Mouse (Mus musculus) neural tube, embryonic 12.5 days (tissue): ENCODE measurements around the gene Nsd2. TPM values are rescaled to one million over a fixed set of nuclear protein-coding genes. Genes with fewer than 3 reads are reported as not detected.

Source experiments
- ATAC-seq: fragments of 200-750 bp; cut with Nextera tagmentation; 2 replicates; pipeline ENCODE4 v1.8.0; 2017; ENCODE audit warnings: low read depth, mild to moderate bottlenecking, moderate TSS enrichment, moderate library complexity; ENCODE audit not compliant: low FRiP score
- H3K27ac ChIP-seq: fragments of 300-500 bp; sonication (generic); 2 replicates; pipeline ENCODE4 v1.5.1; 2016
- H3K27me3 ChIP-seq: fragments of 300-500 bp; sonication (generic); replicated peaks from 2 replicates; pipeline ENCODE4 v1.6.1; 2016; ENCODE audit warnings: mild to moderate bottlenecking
- H3K36me3 ChIP-seq: fragments of 300-500 bp; sonication (generic); 2 replicates; pipeline ENCODE4 v1.6.1; 2016; ENCODE audit warnings: mild to moderate bottlenecking
- H3K4me1 ChIP-seq: fragments of 300-500 bp; sonication (generic); 2 replicates; pipeline ENCODE4 v1.6.1; 2016
- H3K4me2 ChIP-seq: fragments of 300-500 bp; sonication (generic); replicated peaks from 2 replicates; pipeline ENCODE4 v1.6.1; 2016; ENCODE audit warnings: mild to moderate bottlenecking
- H3K4me3 ChIP-seq: fragments of 300-500 bp; sonication (generic); 2 replicates; pipeline ENCODE4 v1.5.1; 2016
- H3K9ac ChIP-seq: fragments of 300-500 bp; sonication (generic); 2 replicates; pipeline ENCODE4 v1.6.1; 2016; ENCODE audit warnings: mild to moderate bottlenecking
- H3K9me3 ChIP-seq: fragments of 300-500 bp; sonication (generic); 2 replicates; pipeline ENCODE4 v1.6.1; 2016; ENCODE audit warnings: mild to moderate bottlenecking
- WGBS: fragments of 180-500 bp; shearing (Covaris S2); methylation state at CpG from one replicate; pipeline ENCODE4 v1.1.7; 2016; 5-methylcytosine and 5-hydroxymethylcytosine counted together
- polyA plus RNA-seq: library from polyadenylated mRNA; unstranded; fragments of >200 nt; fragmentation: Nextera tagmentation; extraction: Ambion mirVana; gene quantifications from 2 replicates; pipeline ENCODE4 v1.2.1, GENCODE M21; 2016

The Nsd2 gene
- polyA plus RNA-seq, 1 experiment from 2014 or later = 91.2 TPM

GRCm38 (mm10) chr5:33857693-33858092, 37.2 kb downstream of the Nsd2 start:
- Histone ChIP-seq H3K27me3 (no peaks in the 10 kb centered on the region), H3K9me3 (0 out of 2 replicates have a peak, but pooled peaks cover 4% of the 10 kb centered on the region), H3K36me3 (peaks cover 74% of the 10 kb centered on the region), H3K4me2 (no peak overlapping the region), H3K4me3 (no peak overlapping the region), H3K4me1 (no peaks in the 10 kb centered on the region), H3K27ac (no peak overlapping the region), H3K9ac (no peak overlapping the region)
- ATAC-seq = no peak

GRCm38 (mm10) chr5:33875472-33875871, 54.9 kb downstream of the Nsd2 start:
- Histone ChIP-seq H3K9me3 (no peaks in the 10 kb centered on the region), H3K36me3 (peaks cover 59% of the 10 kb centered on the region), H3K27ac (no peak overlapping the region), H3K4me2 (no peak overlapping the region), H3K4me3 (no peak overlapping the region), H3K9ac (no peak overlapping the region), H3K27me3 (no peaks in the 10 kb centered on the region), H3K4me1 (no peaks in the 10 kb centered on the region)
- no peak for ATAC-seq
- WGBS = 98% methylated on average over 1 of the region's 1 CpGs

GRCm38 (mm10) chr5:33881118-33881517, 60.6 kb downstream of the Nsd2 start:
- H3K27me3 ChIP-seq = no peaks in the 10 kb centered on the region
- 97% methylated on average over 4 of the region's 4 CpGs for WGBS
- ATAC-seq = no peak
- no peak overlapping the region for H3K27ac ChIP-seq
- H3K4me1 ChIP-seq = no peaks in the 10 kb centered on the region
- H3K9me3 ChIP-seq = no peaks in the 10 kb centered on the region
- H3K4me2 ChIP-seq = no peak overlapping the region
- no peak overlapping the region for H3K9ac ChIP-seq
- H3K4me3 ChIP-seq = no peak overlapping the region
- H3K36me3 ChIP-seq = peaks cover 82% of the 10 kb centered on the region

GRCm38 (mm10) chr5:33893406-33893805, 72.9 kb downstream of the Nsd2 start:
- peaks cover 96% of the 10 kb centered on the region for H3K36me3 ChIP-seq
- no peak for ATAC-seq
- no peaks in the 10 kb centered on the region for H3K4me1 ChIP-seq
- H3K27ac ChIP-seq = no peak overlapping the region
- no peaks in the 10 kb centered on the region for H3K9me3 ChIP-seq
- no peaks in the 10 kb centered on the region for H3K27me3 ChIP-seq
- 96% methylated on average over 6 of the region's 6 CpGs for WGBS
- no peak overlapping the region for H3K4me2 ChIP-seq
- H3K9ac ChIP-seq = no peak overlapping the region
- no peak overlapping the region for H3K4me3 ChIP-seq

GRCm38 (mm10) chr5:33895116-33895515, 74.6 kb downstream of the Nsd2 start:
- Histone ChIP-seq H3K9ac (no peak overlapping the region), H3K9me3 (no peaks in the 10 kb centered on the region), H3K27me3 (no peaks in the 10 kb centered on the region), H3K27ac (no peak overlapping the region), H3K4me1 (no peaks in the 10 kb centered on the region), H3K4me2 (no peak overlapping the region), H3K4me3 (no peak overlapping the region), H3K36me3 (peaks cover 98% of the 10 kb centered on the region)
- ATAC-seq = no peak
- WGBS = 93% methylated on average over 9 of the region's 9 CpGs

- Histone ChIP-seq H3K9me3 (no peaks in the 10 kb centered on the region), H3K9ac (no peak overlapping the region), H3K36me3 (peaks cover 98% of the 10 kb centered on the region), H3K4me2 (no peak overlapping the region), H3K4me1 (no peaks in the 10 kb centered on the region), H3K27ac (no peak overlapping the region), H3K4me3 (no peak overlapping the region), H3K27me3 (no peaks in the 10 kb centered on the region)
- 89% methylated on average over 2 of the region's 2 CpGs for WGBS
- no peak for ATAC-seq
These were observed 76.6 kb downstream of the Nsd2 start for GRCm38 (mm10) chr5:33897158-33897557.

GRCm38 (mm10) chr5:33898671-33899070, 78.1 kb downstream of the Nsd2 start:
- Histone ChIP-seq H3K9ac (no peak overlapping the region), H3K27ac (no peak overlapping the region), H3K27me3 (no peaks in the 10 kb centered on the region), H3K4me1 (no peaks in the 10 kb centered on the region), H3K4me2 (no peak overlapping the region), H3K4me3 (no peak overlapping the region), H3K9me3 (no peaks in the 10 kb centered on the region), H3K36me3 (peaks cover 95% of the 10 kb centered on the region)
- no peak for ATAC-seq
- WGBS = 93% methylated on average over 9 of the region's 9 CpGs

GRCm38 (mm10) chr5:33899245-33899644, 78.7 kb downstream of the Nsd2 start:
- no peak for ATAC-seq
- WGBS = 94% methylated on average over 3 of the region's 3 CpGs

GRCm38 (mm10) chr5:33900101-33900500, 79.6 kb downstream of the Nsd2 start:
- no peak for ATAC-seq
- peaks cover 80% of the 10 kb centered on the region for H3K36me3 ChIP-seq
- 94% methylated on average over 3 of the region's 3 CpGs for WGBS

More at GRCm38 (mm10) chr5:33899245-33899644, 78.7 kb downstream of the Nsd2 start:
- Histone ChIP-seq H3K9me3 (no peaks in the 10 kb centered on the region), H3K9ac (no peak overlapping the region), H3K36me3 (peaks cover 89% of the 10 kb centered on the region), H3K4me3 (no peak overlapping the region), H3K4me2 (no peak overlapping the region), H3K4me1 (no peaks in the 10 kb centered on the region), H3K27me3 (no peaks in the 10 kb centered on the region), H3K27ac (no peak overlapping the region)

GRCm38 (mm10) chr5:33900701-33901263, 80.3 kb downstream of the Nsd2 start:
- no peak for ATAC-seq
- WGBS = 97% methylated on average over 9 of the region's 9 CpGs
- Histone ChIP-seq H3K27me3 (no peaks in the 10 kb centered on the region), H3K4me3 (no peak overlapping the region), H3K9me3 (no peaks in the 10 kb centered on the region), H3K9ac (no peak overlapping the region), H3K4me1 (no peaks in the 10 kb centered on the region), H3K4me2 (no peak overlapping the region), H3K27ac (no peak overlapping the region), H3K36me3 (peaks cover 73% of the 10 kb centered on the region)

More at GRCm38 (mm10) chr5:33900101-33900500, 79.6 kb downstream of the Nsd2 start:
- Histone ChIP-seq H3K4me3 (no peak overlapping the region), H3K9ac (no peak overlapping the region), H3K4me1 (no peaks in the 10 kb centered on the region), H3K27me3 (no peaks in the 10 kb centered on the region), H3K4me2 (no peak overlapping the region), H3K27ac (no peak overlapping the region), H3K9me3 (no peaks in the 10 kb centered on the region)

- Histone ChIP-seq H3K27me3 (no peaks in the 10 kb centered on the region), H3K4me2 (no peak overlapping the region), H3K4me1 (no peaks in the 10 kb centered on the region), H3K9me3 (no peaks in the 10 kb centered on the region), H3K9ac (no peak overlapping the region), H3K4me3 (no peak overlapping the region), H3K27ac (no peak overlapping the region), H3K36me3 (peaks cover 68% of the 10 kb centered on the region)
- ATAC-seq = no peak
- WGBS = 86% methylated on average over 3 of the region's 3 CpGs
These were observed 80.8 kb downstream of the Nsd2 start for GRCm38 (mm10) chr5:33901278-33901677.

GRCm38 (mm10) chr5:33902696-33903095, 82.2 kb downstream of the Nsd2 start:
- Histone ChIP-seq H3K27me3 (no peaks in the 10 kb centered on the region), H3K4me3 (no peak overlapping the region), H3K9me3 (no peaks in the 10 kb centered on the region), H3K36me3 (peaks cover 55% of the 10 kb centered on the region), H3K27ac (no peak overlapping the region), H3K4me1 (no peaks in the 10 kb centered on the region), H3K9ac (no peak overlapping the region), H3K4me2 (no peak overlapping the region)
- WGBS = 100% methylated on average over 2 of the region's 2 CpGs
- no peak for ATAC-seq

- Histone ChIP-seq H3K4me3 (no peak overlapping the region), H3K27ac (no peak overlapping the region), H3K36me3 (peaks cover 50% of the 10 kb centered on the region), H3K9me3 (no peaks in the 10 kb centered on the region), H3K27me3 (no peaks in the 10 kb centered on the region), H3K4me1 (no peaks in the 10 kb centered on the region), H3K4me2 (no peak overlapping the region), H3K9ac (no peak overlapping the region)
- WGBS = 93% methylated on average over 9 of the region's 9 CpGs
- no peak for ATAC-seq
These were observed 82.7 kb downstream of the Nsd2 start for GRCm38 (mm10) chr5:33903176-33903575.
